Comparison of ENCODE assay signal across 8 mouse cellular contexts in genomic region chr2:120539778-120540208, GRCm38 (mm10). TPM values are rescaled to one million over a fixed set of nuclear protein-coding genes. Genes with fewer than 3 reads are reported as not detected.
DNase-seq lines count a peak whose midpoint lies in the region; ATAC-seq and TF ChIP-seq lines count a peak whose summit lies in the region.

No protein-coding gene starts in this region.

- WGBS in forebrain, embryonic 15.5 days, result 7% methylated on average over 1 of the region's 1 CpGs
- WGBS in heart, postnatal 0 days, result 3% methylated on average over 1 of the region's 1 CpGs
- 3% methylated on average over 1 of the region's 1 CpGs for WGBS in lung, adult 2 months

- H3K4me1 ChIP-seq in forebrain, embryonic 15.5 days, result peaks cover 15% of the 10 kb centered on the region
- peaks cover 13% of the 10 kb centered on the region for H3K4me1 ChIP-seq in heart, postnatal 0 days (ENCODE audit: control insufficient read depth, insufficient read depth)
- peaks cover 4% of the 10 kb centered on the region for H3K4me1 ChIP-seq in lung, adult 2 months (ENCODE audit: control insufficient read depth, insufficient read depth, low read length)

- H3K27me3 ChIP-seq in forebrain, embryonic 15.5 days, result no peaks in the 10 kb centered on the region
- no peaks in the 10 kb centered on the region for H3K27me3 ChIP-seq in heart, postnatal 0 days (ENCODE audit: control insufficient read depth, insufficient read depth, low read length)

- H3K36me3 ChIP-seq in forebrain, embryonic 15.5 days, result peaks cover 12% of the 10 kb centered on the region
- H3K36me3 ChIP-seq in heart, postnatal 0 days (replicated peaks; ENCODE audit: control insufficient read depth, insufficient read depth, low read length), result peaks cover 26% of the 10 kb centered on the region

- ATAC-seq in forebrain, embryonic 15.5 days (replicated peaks), result peak; percentile 92
- ATAC-seq in heart, postnatal 0 days (ENCODE audit: insufficient read depth, low read depth), result peak; percentile 98

- H3K4me3 ChIP-seq in forebrain, embryonic 15.5 days, result no peak overlapping the region
- H3K4me3 ChIP-seq in heart, postnatal 0 days (ENCODE audit: low read depth, low read length), result peak overlapping the region; percentile 47
- no peak overlapping the region for H3K4me3 ChIP-seq in lung, adult 2 months (replicated peaks; ENCODE audit: extremely low read depth, low read depth, low read length)

- no peaks in the 10 kb centered on the region for H3K9me3 ChIP-seq in forebrain, embryonic 15.5 days
- H3K9me3 ChIP-seq in heart, postnatal 0 days (replicated peaks; ENCODE audit: control insufficient read depth, low read length), result no peaks in the 10 kb centered on the region

- no peak overlapping the region for H3K9ac ChIP-seq in forebrain, embryonic 15.5 days (replicated peaks)
- H3K9ac ChIP-seq in heart, postnatal 0 days (replicated peaks; ENCODE audit: low read depth, low read length), result peak overlapping the region; percentile 63

- no peak; the same call in 1 of the 2 replicates for TF ChIP-seq POLR2A in lung, adult 2 months (IDR thresholded peaks at IDR 0.05; ENCODE audit: borderline replicate concordance, extremely low read depth, low read depth, low read length)

- peak; percentile 63 for DNase-seq in urinary bladder, postnatal 14 days (ENCODE audit: low spot score)
- no peak for DNase-seq in urinary bladder, postnatal 10 days (ENCODE audit: low spot score)
- peak; percentile 99 for DNase-seq in heart, postnatal 0 days (ENCODE audit: low spot score)
- DNase-seq in kidney, postnatal 36 days, result peak; percentile 87 to 97
- DNase-seq in lung, adult 2 months, result peak; percentile 52
- DNase-seq in retina, adult 2 months (ENCODE audit: low read depth, low spot score), result peak; percentile 18
- no peak for DNase-seq in thymus, adult 18-20 months

- H3K4me2 ChIP-seq in forebrain, embryonic 15.5 days (replicated peaks), result peak overlapping the region; percentile 19; the same call in 1 of the 2 replicates
- peak overlapping the region; percentile 66 for H3K4me2 ChIP-seq in heart, postnatal 0 days (ENCODE audit: low read depth, low read length)

- TF ChIP-seq EP300 in heart, postnatal 0 days (IDR thresholded peaks at IDR 0.05; ENCODE audit: low read depth), result peak; percentile 90

- TF ChIP-seq CTCF in heart, postnatal 0 days (IDR thresholded peaks at IDR 0.05; ENCODE audit: low read depth), result no peak
- no peak for TF ChIP-seq CTCF in lung, adult 2 months (IDR thresholded peaks at IDR 0.05; ENCODE audit: insufficient read depth, low read length)

- peak overlapping the region; percentile 79 for H3K27ac ChIP-seq in forebrain, embryonic 15.5 days (replicated peaks)
- peak overlapping the region; percentile 97 for H3K27ac ChIP-seq in heart, postnatal 0 days (ENCODE audit: low read depth)

RNA-seq across cellular contexts. Expression of gene Zfp106, which starts 23.9 kb away (rescaled TPM):
- polyA plus RNA-seq in forebrain, embryonic 15.5 days (2015; fragmentation: Nextera tagmentation; extraction: Ambion mirVana), result 47.8 and 50.8 TPM in 2 replicates
- 58.7 and 148 TPM in 2 replicates for total RNA-seq in heart, postnatal 0 days (2014; rRNA removed; ENCODE audit: low replicate concordance)
- polyA plus RNA-seq in heart, postnatal 0 days (2015; fragmentation: Nextera tagmentation; extraction: Ambion mirVana), result 40.8 and 41.7 TPM in 2 replicates
- 48.6 and 51.0 TPM in 2 replicates for polyA plus RNA-seq in lung, adult 2 months (2012; rRNA removed)

RNA-seq across cellular contexts. Expression of gene Snap23, which starts 27.7 kb away (rescaled TPM):
- 17.3 and 19.6 TPM in 2 replicates for polyA plus RNA-seq in forebrain, embryonic 15.5 days (2015; fragmentation: Nextera tagmentation; extraction: Ambion mirVana)
- total RNA-seq in heart, postnatal 0 days (2014; rRNA removed; ENCODE audit: low replicate concordance), result 40.2 and 48.1 TPM in 2 replicates
- 30.1 and 33.2 TPM in 2 replicates for polyA plus RNA-seq in heart, postnatal 0 days (2015; fragmentation: Nextera tagmentation; extraction: Ambion mirVana)
- 5.2 and 11.1 TPM in 2 replicates for polyA plus RNA-seq in lung, adult 2 months (2012; rRNA removed)

Comparison
In these comparisons a context has a peak if more than half of its experiments do, and no peak if none do; other contexts are left out.
1. DNase-seq: peak in urinary bladder, postnatal 14 days (single experiment), heart, postnatal 0 days (single experiment), kidney, postnatal 36 days (2 of 2), lung, adult 2 months (single experiment) and retina, adult 2 months (single experiment); none in urinary bladder, postnatal 10 days (single experiment) and thymus, adult 18-20 months (0 of 2).